Mouse (Mus musculus) layer of hippocampus, adult 18-20 months (tissue): ENCODE results near the gene Stk38l. TPM values are rescaled to one million over a fixed set of nuclear protein-coding genes. Genes with fewer than 3 reads are reported as not detected.
"Not testable (repeated sequence)": the region's sequence is repeated elsewhere in the genome, so short reads cannot be mapped to it uniquely, and the experiment has no call there.

ENCODE experiments used
- DNase-seq, 2 experiments: peaks; one replicate each; pipeline ENCODE4 v3.0.0; 2022; ENCODE audit warnings: low spot score in 2 of 2
- total RNA-seq, 2 experiments: library from RNA; stranded (reverse); gene quantifications; 2 replicates each; pipeline ENCODE4 v1.2.3; 2021

Gene Stk38l
- total RNA-seq, 2 experiments from 2014 or later = 22.4 to 24.5 TPM

- no peak for DNase-seq
Measured at GRCm38 (mm10) chr6:146732676-146733075, 7.9 kb downstream of the Stk38l start.

- no peak for DNase-seq
Measured at GRCm38 (mm10) chr6:146733554-146733953, 8.8 kb downstream of the Stk38l start.

- peak in 1 of 2 experiments; percentile 29 for DNase-seq
Measured at GRCm38 (mm10) chr6:146738889-146739288, 14.1 kb downstream of the Stk38l start.

- DNase-seq = no peak
Measured at GRCm38 (mm10) chr6:146740724-146741123, 15.9 kb downstream of the Stk38l start.

- no peak for DNase-seq
Measured at GRCm38 (mm10) chr6:146741986-146742635, 17.3 kb downstream of the Stk38l start.

- DNase-seq = not testable (repeated sequence)
Measured at GRCm38 (mm10) chr6:146744266-146744665, 19.5 kb downstream of the Stk38l start.

GRCm38 (mm10) chr6:146745180-146745579 is 20.4 kb downstream of the Stk38l start:
- DNase-seq = no peak

GRCm38 (mm10) chr6:146746577-146746976 is 21.8 kb downstream of the Stk38l start:
- no peak for DNase-seq

GRCm38 (mm10) chr6:146747057-146747456 is 22.3 kb downstream of the Stk38l start:
- DNase-seq = no peak

GRCm38 (mm10) chr6:146748271-146748670 is 23.5 kb downstream of the Stk38l start:
- no peak for DNase-seq

- no peak for DNase-seq
Measured at GRCm38 (mm10) chr6:146751671-146752070, 26.9 kb downstream of the Stk38l start.

GRCm38 (mm10) chr6:146752178-146752577 is 27.4 kb downstream of the Stk38l start:
- DNase-seq = no peak

GRCm38 (mm10) chr6:146752612-146753011 is 27.8 kb downstream of the Stk38l start:
- no peak for DNase-seq

GRCm38 (mm10) chr6:146753560-146754160 is 28.9 kb downstream of the Stk38l start:
- DNase-seq = no peak

- DNase-seq = no peak
Measured at GRCm38 (mm10) chr6:146755136-146755535, 30.3 kb downstream of the Stk38l start.

GRCm38 (mm10) chr6:146755679-146756078 is 30.9 kb downstream of the Stk38l start:
- DNase-seq = no peak

GRCm38 (mm10) chr6:146759027-146759426 is 34.2 kb downstream of the Stk38l start:
- no peak for DNase-seq

- no peak for DNase-seq
Measured at GRCm38 (mm10) chr6:146760022-146760421, 35.2 kb downstream of the Stk38l start.

- no peak for DNase-seq
Measured at GRCm38 (mm10) chr6:146760736-146761135, 35.9 kb downstream of the Stk38l start.

- peak in 1 of 2 experiments; percentile 18 for DNase-seq
Measured at GRCm38 (mm10) chr6:146762264-146762898, 37.6 kb downstream of the Stk38l start.

- no peak for DNase-seq
Measured at GRCm38 (mm10) chr6:146764593-146764992, 39.8 kb downstream of the Stk38l start.

GRCm38 (mm10) chr6:146765270-146765669 is 40.5 kb downstream of the Stk38l start:
- no peak for DNase-seq
